Mouse (Mus musculus): ENCODE results near the gene Gne.

- no peak for TF ChIP-seq GATA1 (IDR thresholded peaks at IDR 0.05; ENCODE audit: borderline replicate concordance, low read length)
- no peak for TF ChIP-seq FLI1 (IDR thresholded peaks at IDR 0.05; ENCODE audit: low read length)
Measured at GRCm38 (mm10) chr4:44094475-44094874, 10.5 kb upstream of the Gne start.
